Mouse (Mus musculus): ENCODE data around the gene Cul1. TPM values are rescaled to one million over a fixed set of nuclear protein-coding genes. Genes with fewer than 3 reads are reported as not detected.

The Cul1 gene
- total and polyA plus RNA-seq, 3 experiments = 63.6 to 155 (median 108) TPM

Other genes starting within 250 kb of the Cul1 start
- gene Ezh2, start 141.9 kb downstream of the Cul1 start, total RNA-seq (2012; rRNA removed) = 66.3 and 90.4 TPM in 2 replicates
- gene Ezh2, start 141.9 kb downstream of the Cul1 start, total RNA-seq (2014; rRNA removed) = 126 and 154 TPM in 2 replicates
- gene Ezh2, start 141.9 kb downstream of the Cul1 start, polyA plus RNA-seq (2012; ENCODE audit: insufficient read length, low read depth) = 124 and 127 TPM in 2 replicates

All from CH12.LX (cell line).